In genomic region chr2:93188761-93189458, GRCm38 (mm10) we compare ENCODE assay signal across 8 mouse cellular contexts. TPM values are rescaled to one million over a fixed set of nuclear protein-coding genes. Genes with fewer than 3 reads are reported as not detected.
DNase-seq lines count a peak whose midpoint lies in the region; ATAC-seq and TF ChIP-seq lines count a peak whose summit lies in the region.

No protein-coding gene starts in this region.

- peak overlapping the region; percentile 81 for H3K4me2 ChIP-seq in forebrain, embryonic 14.5 days (ENCODE audit: low read length)

- H3K9me3 ChIP-seq in forebrain, embryonic 14.5 days (replicated peaks; ENCODE audit: control insufficient read depth, low read length), result no peaks in the 10 kb centered on the region

- H3K27ac ChIP-seq in forebrain, embryonic 14.5 days (ENCODE audit: low read depth, low read length), result peak overlapping the region; percentile 90

- H3K36me3 ChIP-seq in forebrain, embryonic 14.5 days (ENCODE audit: control insufficient read depth, insufficient read depth, low read length), result no peaks in the 10 kb centered on the region

- ATAC-seq in forebrain, embryonic 14.5 days, result peak; percentile 33

- H3K27me3 ChIP-seq in forebrain, embryonic 14.5 days (replicated peaks; ENCODE audit: control insufficient read depth, insufficient read depth, low read length), result no peaks in the 10 kb centered on the region

- no peak for TF ChIP-seq POLR2A in lung, adult 2 months (IDR thresholded peaks at IDR 0.05; ENCODE audit: borderline replicate concordance, extremely low read depth, low read depth, low read length)

- H3K4me3 ChIP-seq in forebrain, embryonic 14.5 days (ENCODE audit: low read depth, low read length), result peak overlapping the region; percentile 90
- peak overlapping the region; percentile 71 for H3K4me3 ChIP-seq in lung, adult 2 months (replicated peaks; ENCODE audit: extremely low read depth, low read depth, low read length)

- 9% methylated on average over 19 of the region's 19 CpGs for WGBS in forebrain, embryonic 14.5 days
- 13% methylated on average over 19 of the region's 19 CpGs for WGBS in lung, adult 2 months

- peaks cover 34% of the 10 kb centered on the region for H3K4me1 ChIP-seq in forebrain, embryonic 14.5 days (ENCODE audit: control insufficient read depth, insufficient read depth, low read length)
- H3K4me1 ChIP-seq in lung, adult 2 months (ENCODE audit: control insufficient read depth, insufficient read depth, low read length), result peaks cover 2% of the 10 kb centered on the region

- peak; percentile 76 for DNase-seq in adrenal gland, adult 2 months
- no peak for DNase-seq in adrenal gland, adult 8-10 months
- peak; percentile 64 for DNase-seq in MN1 (ENCODE audit: low spot score)
- peak; percentile 77 for DNase-seq in forebrain, embryonic 14.5 days (ENCODE audit: low spot score)
- DNase-seq in induced T-regulatory cell, adult 2 months (ENCODE audit: low read depth), result peak; percentile 75
- peak; percentile 39 for DNase-seq in lung, adult 2 months
- DNase-seq in retina, postnatal 1 day, result peak; percentile 67
- DNase-seq in left cerebral cortex, adult 9 months (ENCODE audit: low spot score in 2 of 2), result no peak

- peak; percentile 25 for TF ChIP-seq CTCF in lung, adult 2 months (IDR thresholded peaks at IDR 0.05; ENCODE audit: insufficient read depth, low read length)

- H3K9ac ChIP-seq in forebrain, embryonic 14.5 days (ENCODE audit: low read length), result peak overlapping the region; percentile 92

RNA-seq across cellular contexts. Expression of gene Trp53i11, which starts 1.6 kb away (rescaled TPM):
- 10 to 100 TPM; 58.6 to 64.7 TPM for total RNA-seq in adrenal gland, adult 2 months (2021)
- 123 and 179 TPM in 2 replicates for polyA plus RNA-seq in adrenal gland, adult 2 months (2012; rRNA removed)
- total RNA-seq in adrenal gland, adult 8-10 months (2022), result 100 to 1,000 TPM in 2 of 4 experiments, 10 to 100 TPM in 2; 87.6 to 148 (median 97.6) TPM
- 95.8 and 113 TPM in 2 replicates for polyA plus RNA-seq in forebrain, embryonic 14.5 days (2014; fragmentation: Nextera tagmentation; extraction: Ambion mirVana)
- polyA plus RNA-seq in lung, adult 2 months (2012; rRNA removed), result 31.8 and 37.5 TPM in 2 replicates

Comparison
In these comparisons a context has a peak if more than half of its experiments do, and no peak if none do; other contexts are left out.
1. DNase-seq: peak in adrenal gland, adult 2 months (single experiment), MN1 (single experiment), forebrain, embryonic 14.5 days (single experiment), induced T-regulatory cell, adult 2 months (single experiment), lung, adult 2 months (single experiment) and retina, postnatal 1 day (single experiment); none in adrenal gland, adult 8-10 months (single experiment) and left cerebral cortex, adult 9 months (0 of 2).